Mouse (Mus musculus): ENCODE measurements around the gene Mboat2. TPM values are rescaled to one million over a fixed set of nuclear protein-coding genes. Genes with fewer than 3 reads are reported as not detected.

Gene Mboat2
- total and polyA plus RNA-seq, 3 experiments: 0.39 to 4.0 (median 0.76) TPM

GRCm38 (mm10) chr12:24929043-24929442 lies 98.4 kb downstream of the Mboat2 start:
- H3K4me2 ChIP-seq (ENCODE audit: insufficient read depth, low read depth, poor library complexity, severe bottlenecking): no peak overlapping the region
- DNase-seq (ENCODE audit: extremely low read depth): no peak
- no peaks in the 10 kb centered on the region for H3K79me2 ChIP-seq (replicated peaks; ENCODE audit: control insufficient read depth, extremely low read depth, insufficient read depth, poor library complexity, severe bottlenecking)
- H3K9me3 ChIP-seq (replicated peaks; ENCODE audit: low read length): no peaks in the 10 kb centered on the region
- H3K27ac ChIP-seq (ENCODE audit: insufficient read depth, low read depth): no peak overlapping the region
- no peak overlapping the region for H3K4me3 ChIP-seq (replicated peaks in 1 of 3; ENCODE audit: low read depth in 2 of 3, low read length in 2 of 3, poor library complexity in 1 of 3)
- no peak overlapping the region for H3K9ac ChIP-seq (ENCODE audit: insufficient read depth, low read depth)
- TF ChIP-seq E2F4 (IDR thresholded peaks at IDR 0.05; ENCODE audit: insufficient replicate concordance, low read depth, low read length): no peak
- TF ChIP-seq MAX (IDR thresholded peaks at IDR 0.05; ENCODE audit: low read length): no peak
- TF ChIP-seq JUN (IDR thresholded peaks at IDR 0.05; ENCODE audit: insufficient read depth, low read depth, low read length): no peak
- TF ChIP-seq CHD1 (IDR thresholded peaks at IDR 0.05; ENCODE audit: low read depth, low read length): no peak
- no peak for TF ChIP-seq PAX5 (IDR thresholded peaks at IDR 0.05; ENCODE audit: low read length)
- no peak for TF ChIP-seq USF1 (IDR thresholded peaks at IDR 0.05; ENCODE audit: low read depth, low read length)
- TF ChIP-seq CTCF (conservative IDR thresholded peaks at IDR 0.05 in 1 of 2, IDR thresholded peaks at IDR 0.05 in 1 of 2; ENCODE audit: low read depth in 2 of 2, low read length in 2 of 2): no peak
- TF ChIP-seq TBP (conservative IDR thresholded peaks at IDR 0.05; ENCODE audit: low read depth, low read length): no peak
- TF ChIP-seq KAT2A (IDR thresholded peaks at IDR 0.05; ENCODE audit: insufficient replicate concordance, low read length): no peak
- no peak for TF ChIP-seq UBTF (IDR thresholded peaks at IDR 0.05; ENCODE audit: low read depth, low read length)
- TF ChIP-seq TCF12 (IDR thresholded peaks at IDR 0.05; ENCODE audit: low read depth, low read length): no peak
- TF ChIP-seq HCFC1 (IDR thresholded peaks at IDR 0.05; ENCODE audit: low read depth, low read length): no peak
- no peak for TF ChIP-seq ZNF384 (IDR thresholded peaks at IDR 0.05; ENCODE audit: low read depth, low read length)
- no peak for TF ChIP-seq ELF1 (IDR thresholded peaks at IDR 0.05; ENCODE audit: low read depth, low read length)
- TF ChIP-seq GABPA (IDR thresholded peaks at IDR 0.05; ENCODE audit: insufficient replicate concordance, low read depth, low read length): no peak
- TF ChIP-seq NRF1 (IDR thresholded peaks at IDR 0.05; ENCODE audit: low read depth, low read length): no peak
- TF ChIP-seq BHLHE40 (IDR thresholded peaks at IDR 0.05; ENCODE audit: low read depth, low read length): no peak
- TF ChIP-seq MXI1 (IDR thresholded peaks at IDR 0.05; ENCODE audit: low read depth, low read length): no peak
- no peak for TF ChIP-seq ZC3H11A (IDR thresholded peaks at IDR 0.05; ENCODE audit: low read depth, low read length)
- no peaks in the 10 kb centered on the region for H3K27me3 ChIP-seq (replicated peaks)
- peaks cover 6 to 8% of the 10 kb centered on the region in 2 experiments; a peak in 1 of 4 replicates for H3K4me1 ChIP-seq (ENCODE audit: control insufficient read depth in 1 of 2, insufficient read depth in 2 of 2)
- in situ Hi-C loops (cut with MboI; ENCODE audit: low pct_ligation_motif_present, low pct_unique_long_range_greater_than_20kb, low sequenced_read_pairs): no loop called here
- no peaks in the 10 kb centered on the region for H3K36me3 ChIP-seq (replicated peaks in 1 of 2; ENCODE audit: control insufficient read depth in 1 of 2, insufficient read depth in 1 of 2, low read length in 1 of 2)
- dilution Hi-C loops (cut with MboI; ENCODE audit: extremely low pct_ligation_motif_present, extremely low pct_unique_long_range_greater_than_20kb, low sequenced_read_pairs): no loop called here

- Histone ChIP-seq H3K79me2 (replicated peaks; ENCODE audit: control insufficient read depth, extremely low read depth, insufficient read depth, poor library complexity, severe bottlenecking) (no peaks in the 10 kb centered on the region), H3K9me3 (replicated peaks; ENCODE audit: low read length) (no peaks in the 10 kb centered on the region), H3K27me3 (replicated peaks) (no peaks in the 10 kb centered on the region), H3K9ac (ENCODE audit: insufficient read depth, low read depth) (no peak overlapping the region), H3K27ac (ENCODE audit: insufficient read depth, low read depth) (no peak overlapping the region), H3K4me3 (replicated peaks in 1 of 3; ENCODE audit: low read depth in 2 of 3, low read length in 2 of 3, poor library complexity in 1 of 3) (no peak overlapping the region), H3K4me2 (ENCODE audit: insufficient read depth, low read depth, poor library complexity, severe bottlenecking) (no peak overlapping the region), H3K4me1 (ENCODE audit: control insufficient read depth in 1 of 2, insufficient read depth in 2 of 2) (peaks cover 6 to 9% of the 10 kb centered on the region in 2 experiments; a peak in 1 of 4 replicates), H3K36me3 (replicated peaks in 1 of 2; ENCODE audit: control insufficient read depth in 1 of 2, insufficient read depth in 1 of 2, low read length in 1 of 2) (no peaks in the 10 kb centered on the region)
- TF ChIP-seq POLR2A (IDR thresholded peaks at IDR 0.05; ENCODE audit: low read depth, low read length) (no peak), GABPA (IDR thresholded peaks at IDR 0.05; ENCODE audit: insufficient replicate concordance, low read depth, low read length) (no peak), MAFK (IDR thresholded peaks at IDR 0.05; ENCODE audit: insufficient replicate concordance, low read length) (no peak)
- in situ Hi-C loops (cut with MboI; ENCODE audit: low pct_ligation_motif_present, low pct_unique_long_range_greater_than_20kb, low sequenced_read_pairs) (no loop called here), dilution Hi-C loops (cut with MboI; ENCODE audit: extremely low pct_ligation_motif_present, extremely low pct_unique_long_range_greater_than_20kb, low sequenced_read_pairs) (no loop called here)
- DNase-seq (ENCODE audit: extremely low read depth): no peak
Observed at GRCm38 (mm10) chr12:24930760-24931159, 100.1 kb downstream of the Mboat2 start.

Data from CH12.LX (cell line).